Mouse (Mus musculus): Measurements from ENCODE around the gene Coil. TPM values are rescaled to one million over a fixed set of nuclear protein-coding genes. Genes with fewer than 3 reads are reported as not detected.
A peak's percentile ranks its signal among the peaks of the same experiment; 100 is the strongest.

The Coil gene
- 15.5 and 22.5 TPM in 2 replicates for total RNA-seq (2017)

DNA sequence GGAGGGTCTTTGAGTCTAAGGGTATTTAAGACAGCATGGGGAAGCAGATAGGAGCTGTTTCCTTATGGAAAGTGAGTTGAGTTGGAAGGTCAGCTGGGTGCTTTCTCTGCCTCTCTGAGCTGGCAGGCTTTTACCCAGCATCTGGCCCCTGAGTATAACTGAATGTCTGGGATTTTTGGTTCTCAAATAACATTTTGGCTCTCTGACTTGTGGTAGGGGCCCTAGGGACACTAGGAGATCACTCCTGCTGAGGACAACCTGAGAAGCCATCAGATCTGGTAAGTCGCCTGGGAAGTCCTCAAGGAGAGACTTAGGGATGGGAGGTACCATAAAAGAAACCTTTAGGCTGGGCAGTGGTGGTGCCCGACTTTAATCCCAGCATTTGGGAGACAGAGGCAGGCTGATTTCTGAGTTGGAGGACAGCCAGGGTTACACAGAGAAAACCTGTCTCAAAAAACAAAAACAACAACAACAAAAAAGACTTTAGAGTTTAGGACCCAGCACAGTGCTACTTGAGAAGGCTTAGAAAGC is at the start of gene Coil:
Coil (plus strand) TSS at position 51 of the 531 bp plus-strand sequence.
- ATAC-seq (replicated peaks in 1 of 2; ENCODE audit: insufficient read depth in 1 of 2, low FRiP score in 2 of 2, low TSS enrichment in 1 of 2, low read depth in 1 of 2, poor library complexity in 2 of 2, severe bottlenecking in 2 of 2), result no peak

DNA sequence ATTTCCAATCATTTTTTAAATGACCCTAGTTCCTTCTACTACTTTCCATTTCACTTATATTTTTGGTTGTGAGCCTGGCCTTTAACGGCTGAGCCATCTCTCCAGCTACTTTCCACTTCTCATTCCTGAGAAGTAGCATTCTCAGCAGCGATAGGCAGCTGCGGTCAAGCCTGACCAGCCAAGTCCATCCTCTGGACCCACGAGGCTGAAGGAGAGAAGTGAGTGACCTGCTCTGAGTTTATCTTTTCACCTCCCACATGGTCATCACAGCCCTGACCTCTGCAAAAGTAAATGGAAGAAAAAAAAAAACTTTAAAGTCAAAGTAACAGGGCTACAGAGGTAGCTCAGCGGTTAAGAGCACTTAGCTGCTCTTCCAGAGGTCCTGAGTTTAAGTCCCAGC is 43.5 kb upstream of the Coil start:
- ATAC-seq (replicated peaks in 1 of 2; ENCODE audit: insufficient read depth in 1 of 2, low FRiP score in 2 of 2, low TSS enrichment in 1 of 2, low read depth in 1 of 2, poor library complexity in 2 of 2, severe bottlenecking in 2 of 2), result no peak

DNA sequence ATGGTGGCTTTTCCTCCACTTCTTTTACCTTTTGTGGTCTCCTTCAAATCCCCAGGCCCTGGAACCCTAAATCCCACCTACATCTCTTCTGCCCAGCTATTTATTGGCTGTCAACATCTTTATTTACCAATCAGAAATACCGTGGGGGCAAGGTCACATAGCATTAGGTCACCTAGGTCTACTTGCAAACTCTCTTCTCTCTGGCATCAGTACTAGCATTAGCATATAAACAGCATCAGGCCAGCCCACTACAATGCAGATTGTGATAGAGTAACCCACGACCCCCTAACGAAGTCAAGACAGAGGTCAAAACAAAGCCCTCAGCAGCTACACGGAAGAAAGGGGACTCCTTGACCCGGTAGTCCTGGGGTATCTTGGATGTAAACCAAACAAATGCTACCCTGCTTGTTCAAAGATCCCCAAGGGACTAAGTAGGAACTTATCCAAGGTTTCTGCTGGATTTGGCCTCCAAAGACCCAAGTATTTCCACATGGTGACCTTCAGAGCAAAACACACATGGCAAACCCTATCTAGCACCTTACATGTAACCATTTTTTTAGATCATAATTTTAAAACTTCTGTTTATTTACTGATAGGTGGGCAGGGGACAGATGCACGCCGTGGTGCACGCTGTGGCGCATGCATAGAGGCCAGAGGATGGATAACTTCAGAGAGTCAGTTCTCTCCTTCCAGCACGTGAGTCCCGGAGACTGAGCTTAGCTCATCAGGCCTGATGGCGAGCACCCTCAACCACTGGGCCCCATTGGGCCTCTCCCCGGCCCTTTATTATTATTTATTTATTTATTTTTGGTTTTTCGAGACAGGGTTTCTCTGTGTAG is 38.1 kb upstream of the Coil start:
- no peak for ATAC-seq (replicated peaks in 1 of 2; ENCODE audit: insufficient read depth in 1 of 2, low FRiP score in 2 of 2, low TSS enrichment in 1 of 2, low read depth in 1 of 2, poor library complexity in 2 of 2, severe bottlenecking in 2 of 2)

DNA sequence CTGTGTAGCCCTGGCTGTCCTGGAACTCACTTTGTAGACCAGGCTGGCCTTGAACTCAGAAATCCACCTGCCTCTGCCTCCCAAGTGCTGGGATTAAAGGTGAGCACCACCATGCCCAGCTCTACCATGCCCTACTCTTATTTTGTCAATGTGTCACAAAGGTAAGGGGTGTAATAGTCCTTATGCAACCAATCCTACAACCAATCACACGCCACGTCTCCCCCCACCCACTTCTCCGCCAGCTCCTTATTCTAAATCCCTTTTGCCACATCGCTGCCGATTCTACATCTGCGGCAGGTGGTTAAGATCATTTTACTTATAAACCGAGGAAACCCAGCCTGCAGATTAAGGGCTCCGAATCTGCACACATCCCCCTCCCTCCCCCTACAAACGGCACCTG is 37.0 kb upstream of the Coil start:
- no peak for ATAC-seq (replicated peaks in 1 of 2; ENCODE audit: insufficient read depth in 1 of 2, low FRiP score in 2 of 2, low TSS enrichment in 1 of 2, low read depth in 1 of 2, poor library complexity in 2 of 2, severe bottlenecking in 2 of 2)

DNA sequence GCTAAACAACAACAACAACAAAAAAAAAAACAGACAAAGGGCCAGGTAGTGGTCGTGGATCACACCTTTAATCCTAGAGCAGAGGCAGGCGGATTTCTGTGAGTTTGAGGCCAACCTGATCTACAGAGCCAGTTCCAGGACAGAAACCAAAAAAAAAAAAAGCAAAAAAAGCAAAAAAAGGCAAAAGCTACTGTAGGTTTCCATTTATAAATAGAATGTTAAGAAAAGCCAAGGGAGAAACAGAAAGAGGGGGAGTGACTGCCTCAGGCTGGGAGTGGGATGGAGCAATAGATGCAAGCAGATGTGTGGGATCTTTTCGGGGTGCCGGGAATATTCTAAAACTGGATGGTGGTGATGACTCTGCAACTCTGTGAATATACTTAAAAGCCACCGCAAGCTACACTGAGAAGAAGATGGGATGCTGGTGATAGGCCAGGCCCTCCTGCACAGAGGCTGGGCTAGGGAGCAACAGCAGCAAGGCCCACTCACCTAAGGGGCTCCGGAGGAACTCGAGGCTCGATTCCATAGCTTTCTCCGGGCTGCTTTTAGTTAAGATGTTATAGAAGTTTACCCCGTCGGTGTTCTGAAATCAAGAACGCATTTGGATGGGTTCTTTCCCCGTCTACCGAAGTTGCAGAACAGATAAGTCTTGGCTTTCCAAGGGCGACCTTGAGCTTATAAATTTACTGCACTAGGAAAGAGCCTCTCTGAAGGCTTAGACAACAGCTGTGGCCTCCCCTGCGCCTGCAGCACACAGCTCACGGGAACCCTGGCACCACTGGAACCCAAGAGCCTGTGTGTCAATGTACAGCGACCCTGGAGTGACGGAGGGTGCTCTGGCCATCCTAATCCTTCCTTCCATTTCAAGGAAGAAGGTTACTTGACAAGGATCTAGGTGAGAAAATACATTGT is 35.7 kb upstream of the Coil start:
- no peak for ATAC-seq (replicated peaks in 1 of 2; ENCODE audit: insufficient read depth in 1 of 2, low FRiP score in 2 of 2, low TSS enrichment in 1 of 2, low read depth in 1 of 2, poor library complexity in 2 of 2, severe bottlenecking in 2 of 2)

DNA sequence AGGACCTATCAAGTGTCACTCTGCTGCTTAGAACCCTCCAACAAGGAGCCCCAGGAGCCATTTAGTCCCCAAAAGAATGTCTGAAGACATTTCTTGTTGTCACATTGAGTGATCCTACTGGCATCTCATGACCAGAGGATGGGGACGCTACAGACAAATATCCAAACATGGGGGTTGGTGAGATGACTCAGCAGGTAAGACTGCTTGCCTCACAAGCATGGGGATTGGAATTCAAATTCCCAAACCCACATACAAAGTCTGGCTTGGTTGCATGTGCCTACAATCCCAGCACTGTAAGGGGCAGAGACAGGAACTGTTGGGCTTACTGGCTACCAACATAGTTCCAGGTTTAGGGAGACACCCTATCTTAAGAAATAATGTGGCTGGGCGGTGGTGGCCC is 32.2 kb upstream of the Coil start:
- ATAC-seq (replicated peaks in 1 of 2; ENCODE audit: insufficient read depth in 1 of 2, low FRiP score in 2 of 2, low TSS enrichment in 1 of 2, low read depth in 1 of 2, poor library complexity in 2 of 2, severe bottlenecking in 2 of 2), result no peak

DNA sequence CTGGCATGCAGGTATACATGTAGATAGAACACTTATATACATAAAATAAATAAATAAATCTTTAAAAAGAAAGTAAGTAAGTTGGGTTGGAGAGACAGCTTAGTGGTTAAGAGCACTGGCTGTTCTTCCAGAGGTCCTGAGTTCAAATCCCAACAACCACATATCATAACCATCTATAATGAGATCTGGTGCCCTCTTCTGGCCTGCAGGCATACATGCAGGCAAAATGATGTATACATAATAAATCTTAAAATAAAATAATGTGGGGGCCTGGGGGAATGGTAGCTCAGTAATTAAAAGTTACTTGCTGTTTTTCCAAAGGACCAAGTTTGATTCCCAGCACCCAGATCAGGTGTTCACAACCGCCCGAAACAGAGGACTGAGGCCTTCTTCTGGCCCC is 31.3 kb upstream of the Coil start:
- no peak for ATAC-seq (replicated peaks in 1 of 2; ENCODE audit: insufficient read depth in 1 of 2, low FRiP score in 2 of 2, low TSS enrichment in 1 of 2, low read depth in 1 of 2, poor library complexity in 2 of 2, severe bottlenecking in 2 of 2)

DNA sequence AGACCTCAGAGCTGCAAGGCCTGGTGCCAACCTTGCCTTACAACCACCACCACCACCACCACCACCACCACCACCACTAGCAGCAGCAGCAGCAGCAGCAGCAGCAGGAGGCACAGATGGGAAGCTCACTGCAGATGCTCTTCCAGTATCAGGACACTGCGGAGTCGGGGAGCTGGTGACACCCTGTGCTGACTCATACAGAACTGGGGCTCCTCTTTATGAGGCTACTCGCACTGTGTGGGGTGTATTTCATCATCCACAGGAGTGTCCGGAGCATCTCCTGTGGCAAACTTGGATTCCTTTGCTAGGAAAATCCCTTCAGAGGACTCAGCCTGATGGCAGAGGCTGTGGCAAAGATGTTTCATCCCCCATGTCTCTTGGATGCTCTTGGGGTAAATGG is 30.4 kb upstream of the Coil start:
- no peak for ATAC-seq (replicated peaks in 1 of 2; ENCODE audit: insufficient read depth in 1 of 2, low FRiP score in 2 of 2, low TSS enrichment in 1 of 2, low read depth in 1 of 2, poor library complexity in 2 of 2, severe bottlenecking in 2 of 2)

DNA sequence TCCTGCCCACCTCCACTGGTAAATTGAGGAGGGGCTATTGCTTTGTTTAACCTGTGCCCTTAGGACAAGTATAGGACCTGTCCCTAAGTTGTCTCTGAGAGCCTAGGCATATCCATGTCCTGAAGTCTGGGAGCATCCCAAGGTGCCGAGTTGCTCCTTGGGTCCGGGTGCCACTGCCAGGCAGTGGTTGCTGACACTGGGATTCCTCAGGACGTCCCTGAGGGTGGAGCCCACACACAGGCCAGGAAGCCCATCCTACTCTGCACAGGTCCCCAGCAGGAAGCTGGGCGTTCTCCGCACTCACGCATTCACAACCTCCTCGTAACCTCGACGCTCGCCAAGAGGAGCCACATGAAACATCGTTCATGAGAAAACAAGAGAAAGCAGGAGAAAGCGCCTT is 28.6 kb upstream of the Coil start:
- ATAC-seq (replicated peaks in 1 of 2; ENCODE audit: insufficient read depth in 1 of 2, low FRiP score in 2 of 2, low TSS enrichment in 1 of 2, low read depth in 1 of 2, poor library complexity in 2 of 2, severe bottlenecking in 2 of 2), result no peak

DNA sequence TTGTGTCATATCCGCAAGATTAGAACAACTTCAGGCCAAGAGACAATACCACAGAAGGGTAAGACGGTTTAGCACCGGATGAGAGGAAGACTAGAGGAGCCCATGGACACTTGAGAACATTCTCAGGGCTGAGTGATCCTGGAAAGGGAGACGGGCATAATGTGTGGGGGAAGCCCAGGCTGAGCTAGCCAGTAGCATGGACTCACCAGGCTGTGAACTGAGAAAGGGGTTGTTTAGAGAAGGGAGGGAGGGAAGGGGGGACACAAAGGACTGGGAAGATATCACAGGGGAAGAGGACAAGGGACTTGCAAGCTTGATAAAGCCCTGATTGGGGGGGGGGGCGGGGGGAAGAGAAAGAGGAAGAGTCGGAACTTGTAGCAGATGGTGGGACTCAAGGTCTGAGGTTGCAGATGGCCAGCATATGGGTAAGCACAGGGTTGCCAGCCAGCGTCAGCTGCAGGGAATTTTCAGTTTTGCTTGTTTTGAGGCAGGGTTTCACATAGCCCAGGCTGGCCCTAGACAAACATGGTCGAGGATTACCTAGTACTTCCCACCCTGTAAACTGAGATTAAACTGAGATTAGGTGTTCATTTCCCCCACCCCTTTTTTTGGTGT is 24.0 kb upstream of the Coil start:
- no peak for ATAC-seq (replicated peaks in 1 of 2; ENCODE audit: insufficient read depth in 1 of 2, low FRiP score in 2 of 2, low TSS enrichment in 1 of 2, low read depth in 1 of 2, poor library complexity in 2 of 2, severe bottlenecking in 2 of 2)

DNA sequence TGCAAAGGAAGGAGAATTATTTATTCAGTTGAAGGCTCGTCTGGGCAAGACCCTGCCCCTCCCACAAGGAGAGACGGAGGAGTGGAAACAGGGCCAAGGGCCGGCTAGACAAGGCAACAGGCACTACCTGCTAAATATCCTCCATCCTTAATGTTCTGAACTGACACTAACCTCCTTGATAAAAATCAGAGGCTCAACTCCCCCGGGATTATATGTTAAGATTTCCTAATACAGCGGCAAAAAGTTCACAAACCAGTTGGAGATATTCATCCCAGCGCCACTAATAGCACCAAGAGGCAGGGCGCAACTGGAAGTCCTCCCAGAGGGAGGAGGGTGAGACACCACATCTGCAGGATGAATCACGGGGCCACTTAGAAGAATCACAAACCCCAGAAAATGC is 21.2 kb upstream of the Coil start:
- ATAC-seq (replicated peaks in 1 of 2; ENCODE audit: insufficient read depth in 1 of 2, low FRiP score in 2 of 2, low TSS enrichment in 1 of 2, low read depth in 1 of 2, poor library complexity in 2 of 2, severe bottlenecking in 2 of 2), result no peak

DNA sequence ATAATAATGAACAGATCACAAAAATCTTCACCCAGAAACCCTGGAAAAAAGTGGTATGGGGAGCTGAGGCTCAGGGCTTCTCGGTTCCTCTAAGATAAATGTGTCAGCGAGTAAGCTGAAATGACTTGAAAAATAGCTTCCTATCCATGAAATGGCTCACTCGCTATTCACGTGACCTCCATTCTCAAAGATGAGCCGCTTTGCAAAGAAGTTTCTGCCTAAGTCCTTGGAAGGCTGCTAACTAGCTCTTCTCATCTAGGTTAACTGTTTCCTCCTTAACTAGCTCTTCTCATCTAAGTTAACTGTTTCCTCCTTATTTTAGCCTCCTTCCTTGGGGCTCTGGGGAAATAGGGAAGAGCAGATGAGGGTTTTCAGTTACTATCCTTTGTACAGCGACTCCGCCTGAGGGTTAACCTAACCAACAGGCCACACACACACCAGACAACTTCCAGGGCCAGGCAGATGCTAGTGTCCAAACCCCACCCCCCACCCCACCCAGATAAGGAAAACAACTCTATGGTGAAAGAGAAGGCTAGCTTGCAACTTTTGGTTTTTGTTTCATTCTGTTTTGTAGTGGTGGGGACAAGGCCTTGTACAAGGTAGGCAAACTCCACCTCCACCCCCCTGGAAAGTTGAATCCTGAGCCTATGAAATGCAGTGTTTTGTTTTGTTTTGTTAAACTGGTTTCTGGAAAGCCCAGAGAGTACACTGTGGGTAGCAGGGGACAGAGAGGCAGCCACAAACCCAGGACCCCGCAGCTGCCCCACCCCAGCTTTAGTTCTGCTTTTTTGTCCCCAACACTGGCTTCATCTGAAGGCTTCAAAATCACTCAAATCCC is 20.0 kb upstream of the Coil start:
- peak; percentile 39 to 59; a peak in 3 of 4 replicates for ATAC-seq (replicated peaks in 1 of 2; ENCODE audit: insufficient read depth in 1 of 2, low FRiP score in 2 of 2, low TSS enrichment in 1 of 2, low read depth in 1 of 2, poor library complexity in 2 of 2, severe bottlenecking in 2 of 2)

DNA sequence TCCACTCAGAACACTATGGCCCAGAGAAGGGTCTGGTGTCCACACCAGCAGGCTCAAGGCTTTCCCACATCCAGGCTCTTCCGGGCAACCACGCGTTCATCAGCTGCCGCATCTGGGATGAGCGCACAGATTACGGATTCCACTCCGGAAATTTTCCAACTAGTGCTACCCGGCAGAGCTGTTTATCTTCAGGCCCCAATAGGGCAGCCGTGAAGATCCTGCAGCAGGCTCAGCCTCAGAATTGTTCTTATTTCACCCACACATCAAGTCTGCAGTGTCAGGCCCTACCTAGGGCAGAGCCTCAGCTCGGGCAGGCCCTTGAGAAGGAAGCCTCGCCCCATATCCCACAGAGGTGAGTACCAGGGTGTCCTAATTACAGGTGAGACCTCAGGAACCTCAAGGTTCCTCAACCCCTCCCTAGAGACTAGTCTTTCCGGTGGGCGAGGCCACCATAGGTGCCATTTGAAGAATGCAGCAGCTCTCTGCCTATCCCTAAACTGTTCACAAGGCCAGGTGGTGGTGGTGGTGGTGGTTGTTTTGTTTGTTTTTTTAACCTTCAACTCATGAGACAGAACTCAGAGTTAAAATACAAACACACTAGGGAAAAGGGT is 19.3 kb upstream of the Coil start:
- ATAC-seq (replicated peaks in 1 of 2; ENCODE audit: insufficient read depth in 1 of 2, low FRiP score in 2 of 2, low TSS enrichment in 1 of 2, low read depth in 1 of 2, poor library complexity in 2 of 2, severe bottlenecking in 2 of 2), result no peak

DNA sequence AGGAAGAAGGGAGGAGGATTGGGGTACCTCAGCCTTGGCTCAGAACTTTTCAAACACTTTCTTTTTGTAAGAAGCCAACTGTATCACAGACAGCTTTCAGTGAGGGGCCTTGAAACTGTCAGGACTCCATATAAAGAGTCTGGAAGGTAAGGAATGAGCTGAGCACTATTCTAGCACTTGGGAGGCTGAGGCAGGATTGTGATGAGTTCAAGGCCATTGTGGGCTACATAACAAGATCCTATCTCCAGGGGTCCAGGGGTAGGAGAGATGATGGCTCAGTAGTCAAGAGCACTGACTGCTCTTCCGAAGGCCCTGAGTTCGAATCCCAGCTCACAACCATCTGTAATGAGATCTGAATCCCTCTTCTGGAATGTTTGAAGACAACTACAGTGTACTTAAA is 18.5 kb upstream of the Coil start:
- ATAC-seq (replicated peaks in 1 of 2; ENCODE audit: insufficient read depth in 1 of 2, low FRiP score in 2 of 2, low TSS enrichment in 1 of 2, low read depth in 1 of 2, poor library complexity in 2 of 2, severe bottlenecking in 2 of 2), result no peak

DNA sequence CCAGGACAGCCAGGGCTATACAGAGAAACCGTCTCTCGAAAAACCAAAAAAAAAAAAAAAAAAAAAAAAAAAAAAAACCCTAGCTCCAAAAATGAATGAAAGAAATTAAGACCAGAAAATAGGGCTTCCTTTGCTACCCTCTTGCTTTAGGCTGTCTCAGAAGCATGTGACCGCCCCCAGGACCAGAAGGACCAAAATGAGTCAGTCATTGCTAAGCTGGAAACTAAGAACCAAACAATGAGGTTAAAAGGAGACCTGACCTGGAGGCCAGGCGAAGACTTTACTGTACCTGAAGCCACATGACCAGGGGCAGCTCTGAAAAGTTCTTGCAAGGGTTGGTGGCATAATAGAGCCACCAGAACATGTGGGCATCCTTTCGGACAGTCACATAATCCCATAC is 17.9 kb upstream of the Coil start:
- no peak for ATAC-seq (replicated peaks in 1 of 2; ENCODE audit: insufficient read depth in 1 of 2, low FRiP score in 2 of 2, low TSS enrichment in 1 of 2, low read depth in 1 of 2, poor library complexity in 2 of 2, severe bottlenecking in 2 of 2)

DNA sequence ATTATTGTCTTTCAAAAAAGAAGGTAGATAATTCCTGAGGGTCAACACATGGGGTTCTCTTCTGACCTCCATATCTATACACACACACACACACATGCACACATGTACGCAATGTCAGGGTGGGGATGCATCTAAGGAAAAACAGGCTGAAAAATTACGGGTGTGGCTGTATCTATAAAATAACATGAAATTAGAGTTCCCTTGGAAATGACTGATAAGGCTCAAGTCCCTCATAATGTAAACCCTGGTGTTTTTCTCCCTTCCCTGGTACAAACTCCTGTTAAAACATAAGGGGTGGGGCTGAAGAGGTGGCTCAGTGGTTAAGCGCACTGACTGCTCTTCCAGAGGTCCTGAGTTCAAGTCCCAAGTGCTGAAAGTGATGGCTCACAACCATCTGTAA is 16.5 kb upstream of the Coil start:
- ATAC-seq (replicated peaks in 1 of 2; ENCODE audit: insufficient read depth in 1 of 2, low FRiP score in 2 of 2, low TSS enrichment in 1 of 2, low read depth in 1 of 2, poor library complexity in 2 of 2, severe bottlenecking in 2 of 2), result no peak

DNA sequence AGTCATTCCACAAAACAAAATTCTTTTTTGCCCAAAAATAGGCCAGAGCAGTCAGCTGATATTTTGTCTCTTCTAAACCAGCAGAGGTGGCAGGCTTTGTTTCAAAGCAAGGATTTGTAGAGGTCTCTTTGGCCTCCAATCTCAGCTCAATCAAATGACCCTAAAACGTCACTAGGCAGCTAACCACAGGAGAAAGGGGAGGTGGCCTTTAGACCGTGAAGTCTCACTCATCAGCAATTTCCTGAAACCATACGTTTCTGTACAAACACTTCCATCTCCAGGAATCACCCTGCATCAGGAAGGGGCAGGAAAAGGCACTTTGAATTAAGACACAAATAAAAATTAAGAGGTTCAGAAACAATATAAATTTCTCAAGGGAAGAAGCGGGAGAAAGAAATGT is 15.2 kb upstream of the Coil start:
- peak in 1 of 2 experiments; percentile 40; a peak in 1 of 4 replicates for ATAC-seq (replicated peaks in 1 of 2; ENCODE audit: insufficient read depth in 1 of 2, low FRiP score in 2 of 2, low TSS enrichment in 1 of 2, low read depth in 1 of 2, poor library complexity in 2 of 2, severe bottlenecking in 2 of 2)

Measured in hematopoietic stem cell, adult 5-6 weeks (primary cell).